Mouse (Mus musculus) liver, embryonic 14.5 days (tissue): ENCODE data around the gene Gm45808.

Source experiments
- CTCF ChIP-seq: IDR thresholded peaks from 2 replicates; pipeline ENCODE4 v1.5.1; 2016; ENCODE audit warnings: antibody characterized with exemption, low read depth, control low read depth
- EP300 ChIP-seq: IDR thresholded peaks from 2 replicates; pipeline ENCODE4 v1.6.1; 2016; ENCODE audit warnings: antibody characterized with exemption, low read depth

GRCm38 (mm10) chr7:45421194-45421593 is 65.4 kb downstream of the Gm45808 start:
- TF ChIP-seq CTCF: no peak
- TF ChIP-seq EP300: no peak
